Mouse (Mus musculus): ENCODE measurements around the gene Cntnap1. TPM values are rescaled to one million over a fixed set of nuclear protein-coding genes. Genes with fewer than 3 reads are reported as not detected.

Gene Cntnap1
- total RNA-seq, 1 experiment = 0.18 TPM

DNA sequence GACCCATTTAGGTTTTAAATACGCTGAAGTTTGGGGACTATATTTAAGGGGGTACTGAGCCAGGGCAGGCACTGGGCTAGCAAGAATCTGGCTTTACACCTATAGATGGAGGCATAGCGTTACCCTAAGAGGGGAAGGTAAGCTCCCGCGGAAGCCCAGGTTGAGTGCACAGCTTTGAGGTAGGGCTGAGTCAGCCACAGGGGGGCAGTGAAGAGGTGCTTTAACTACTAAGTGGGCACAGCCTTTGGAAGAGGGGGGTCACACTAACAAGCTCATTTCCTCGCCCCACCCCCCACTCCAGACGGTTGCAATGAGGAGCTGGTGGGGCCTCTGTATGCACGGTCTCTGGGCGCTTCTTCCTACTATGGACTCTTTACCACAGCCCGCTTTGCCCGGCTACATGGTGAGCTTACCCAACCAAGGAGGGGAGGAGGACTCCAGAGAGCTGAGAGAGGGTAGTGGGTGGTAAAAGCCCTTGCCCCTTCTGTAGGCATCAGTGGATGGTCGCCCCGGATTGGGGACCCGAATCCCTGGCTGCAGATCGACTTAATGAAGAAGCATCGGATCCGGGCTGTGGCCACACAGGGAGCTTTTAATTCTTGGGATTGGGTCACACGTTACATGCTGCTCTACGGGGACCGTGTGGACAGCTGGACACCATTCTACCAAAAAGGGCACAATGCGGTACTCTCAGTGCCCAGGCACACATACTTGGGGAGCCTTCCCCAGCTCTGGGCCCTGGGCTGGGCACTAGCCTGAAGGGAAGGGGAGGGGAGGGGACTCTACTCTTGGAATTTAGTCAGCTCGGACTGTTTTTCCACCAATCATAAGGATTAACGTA, 6.8 kb downstream of the Cntnap1 start:
- Histone ChIP-seq H3K9me3 (ENCODE audit: control insufficient read depth, insufficient read depth, low read depth, low read length) (no peaks in the 10 kb centered on the region), H3K4me3 (ENCODE audit: insufficient read depth in 1 of 2, low read depth in 1 of 2, low read length in 2 of 2, poor library complexity in 1 of 2, severe bottlenecking in 1 of 2) (no peak overlapping the region), H3K27ac (ENCODE audit: insufficient read depth, low read depth, low read length, poor library complexity, severe bottlenecking) (no peak overlapping the region), H3K36me3 (ENCODE audit: control insufficient read depth, insufficient read depth, low read length, poor library complexity, severe bottlenecking) (no peaks in the 10 kb centered on the region), H3K9ac (ENCODE audit: insufficient read depth, low read depth, low read length, poor library complexity, severe bottlenecking) (no peak overlapping the region), H3K4me1 (ENCODE audit: control insufficient read depth in 2 of 2, insufficient read depth in 2 of 2, low read length in 2 of 2, poor library complexity in 1 of 2) (peaks cover 0 to 6% of the 10 kb centered on the region in 2 experiments; a peak in 1 of 4 replicates)
- TF ChIP-seq HCFC1 (IDR thresholded peaks at IDR 0.05; ENCODE audit: borderline replicate concordance, insufficient read depth, low read length) (no peak), MAFK (IDR thresholded peaks at IDR 0.05; ENCODE audit: insufficient read depth, low read depth, low read length) (0 out of 2 replicates have a peak, but pooled peaks have one; percentile 18)
- in situ Hi-C loops (cut with MboI; ENCODE audit: low sequenced_read_pairs in 2 of 2, unreplicated experiment in 2 of 2) = no loop called here
- DNase-seq (ENCODE audit: low read depth, low spot score) = peak; percentile 33

DNA sequence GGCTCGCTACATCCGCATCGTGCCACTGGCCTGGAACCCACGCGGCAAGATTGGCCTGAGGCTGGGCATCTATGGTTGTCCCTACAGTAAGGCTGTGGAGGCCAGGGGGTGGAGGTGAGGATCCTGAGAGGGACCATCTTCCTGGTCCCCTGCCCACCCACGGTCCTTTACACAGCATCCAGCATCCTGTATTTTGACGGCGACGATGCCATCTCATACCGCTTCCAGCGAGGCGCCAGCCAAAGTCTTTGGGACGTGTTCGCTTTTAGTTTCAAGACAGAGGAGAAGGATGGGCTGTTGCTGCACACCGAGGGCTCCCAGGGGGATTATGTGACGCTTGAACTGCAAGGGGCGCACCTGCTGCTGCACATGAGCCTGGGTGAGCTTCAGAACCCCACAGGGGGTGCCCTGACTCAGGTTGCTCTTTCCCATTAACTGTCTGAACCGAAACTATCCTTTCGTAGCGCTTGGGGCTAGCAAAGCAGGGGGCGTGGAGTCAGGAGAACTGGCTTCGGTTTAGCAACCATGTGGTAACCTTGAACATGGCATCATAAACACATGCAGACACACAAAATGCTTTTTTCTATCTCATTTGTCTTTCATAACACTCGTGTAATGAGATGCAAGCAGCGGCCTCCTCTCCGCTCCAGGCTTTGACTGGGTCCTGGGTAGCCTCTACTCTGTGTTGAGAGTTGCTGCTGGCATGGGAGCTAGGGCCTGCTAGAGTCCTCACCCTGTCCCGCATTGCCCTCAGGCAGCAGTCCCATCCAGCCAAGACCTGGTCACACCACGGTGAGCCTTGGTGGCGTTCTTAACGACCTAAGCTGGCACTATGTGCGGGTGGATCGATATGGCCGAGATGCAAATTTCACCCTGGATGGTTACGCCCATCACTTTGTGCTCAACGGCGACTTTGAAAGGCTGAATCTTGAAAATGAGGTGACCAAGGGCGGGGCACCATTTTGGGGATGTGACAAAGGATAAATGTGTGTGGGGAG, 8.0 kb downstream of the Cntnap1 start:
- no peak for DNase-seq (ENCODE audit: low read depth, low spot score)
- TF ChIP-seq ZNF384 (IDR thresholded peaks at IDR 0.05; ENCODE audit: low read depth, low read length) (no peak), MAFK (IDR thresholded peaks at IDR 0.05; ENCODE audit: insufficient read depth, low read depth, low read length) (no peak), CHD2 (IDR thresholded peaks at IDR 0.05; ENCODE audit: low read depth, low read length) (no peak), HCFC1 (IDR thresholded peaks at IDR 0.05; ENCODE audit: borderline replicate concordance, insufficient read depth, low read length) (no peak)
- Histone ChIP-seq H3K4me3 (ENCODE audit: insufficient read depth in 1 of 2, low read depth in 1 of 2, low read length in 2 of 2, poor library complexity in 1 of 2, severe bottlenecking in 1 of 2) (no peak overlapping the region), H3K27ac (ENCODE audit: insufficient read depth, low read depth, low read length, poor library complexity, severe bottlenecking) (no peak overlapping the region), H3K36me3 (ENCODE audit: control insufficient read depth, insufficient read depth, low read length, poor library complexity, severe bottlenecking) (no peaks in the 10 kb centered on the region), H3K9me3 (ENCODE audit: control insufficient read depth, insufficient read depth, low read depth, low read length) (no peaks in the 10 kb centered on the region), H3K9ac (ENCODE audit: insufficient read depth, low read depth, low read length, poor library complexity, severe bottlenecking) (no peak overlapping the region), H3K4me1 (ENCODE audit: control insufficient read depth in 2 of 2, insufficient read depth in 2 of 2, low read length in 2 of 2, poor library complexity in 1 of 2) (peaks cover 0 to 2% of the 10 kb centered on the region in 2 experiments; a peak in 1 of 4 replicates)
- in situ Hi-C loops (cut with MboI; ENCODE audit: low sequenced_read_pairs in 2 of 2, unreplicated experiment in 2 of 2) = no loop called here

GRCm38 (mm10) chr11:101179306-101179705, 9.0 kb downstream of the Cntnap1 start:
- TF ChIP-seq HCFC1 (IDR thresholded peaks at IDR 0.05; ENCODE audit: borderline replicate concordance, insufficient read depth, low read length) (no peak), CHD2 (IDR thresholded peaks at IDR 0.05; ENCODE audit: low read depth, low read length) (no peak), MAFK (IDR thresholded peaks at IDR 0.05; ENCODE audit: insufficient read depth, low read depth, low read length) (no peak), ZC3H11A (IDR thresholded peaks at IDR 0.05; ENCODE audit: borderline replicate concordance, low read depth, low read length) (no peak), ZNF384 (IDR thresholded peaks at IDR 0.05; ENCODE audit: low read depth, low read length) (no peak)
- H3K27ac ChIP-seq (ENCODE audit: insufficient read depth, low read depth, low read length, poor library complexity, severe bottlenecking) = no peak overlapping the region
- no peaks in the 10 kb centered on the region for H3K9me3 ChIP-seq (ENCODE audit: control insufficient read depth, insufficient read depth, low read depth, low read length)
- DNase-seq (ENCODE audit: low read depth, low spot score) = no peak
- H3K4me1 ChIP-seq (ENCODE audit: control insufficient read depth in 2 of 2, insufficient read depth in 2 of 2, low read length in 2 of 2, poor library complexity in 1 of 2) = peaks cover 0 to 2% of the 10 kb centered on the region in 2 experiments; a peak in 1 of 4 replicates
- in situ Hi-C loops (cut with MboI; ENCODE audit: low sequenced_read_pairs in 2 of 2, unreplicated experiment in 2 of 2) = no loop called here
- no peak overlapping the region for H3K9ac ChIP-seq (ENCODE audit: insufficient read depth, low read depth, low read length, poor library complexity, severe bottlenecking)
- no peak overlapping the region for H3K4me3 ChIP-seq (ENCODE audit: insufficient read depth in 1 of 2, low read depth in 1 of 2, low read length in 2 of 2, poor library complexity in 1 of 2, severe bottlenecking in 1 of 2)
- H3K36me3 ChIP-seq (ENCODE audit: control insufficient read depth, insufficient read depth, low read length, poor library complexity, severe bottlenecking) = no peaks in the 10 kb centered on the region

- in situ Hi-C loops (cut with MboI; ENCODE audit: low sequenced_read_pairs in 2 of 2, unreplicated experiment in 2 of 2) = no loop called here
- no peak overlapping the region for H3K27ac ChIP-seq (ENCODE audit: insufficient read depth, low read depth, low read length, poor library complexity, severe bottlenecking)
- no peak for DNase-seq (ENCODE audit: low read depth, low spot score)
- H3K4me3 ChIP-seq (ENCODE audit: insufficient read depth in 1 of 2, low read depth in 1 of 2, low read length in 2 of 2, poor library complexity in 1 of 2, severe bottlenecking in 1 of 2) = no peak overlapping the region
- TF ChIP-seq CHD2 (IDR thresholded peaks at IDR 0.05; ENCODE audit: low read depth, low read length) = no peak
- no peak for TF ChIP-seq MAFK (IDR thresholded peaks at IDR 0.05; ENCODE audit: insufficient read depth, low read depth, low read length)
- TF ChIP-seq ZC3H11A (IDR thresholded peaks at IDR 0.05; ENCODE audit: borderline replicate concordance, low read depth, low read length) = no peak
- TF ChIP-seq HCFC1 (IDR thresholded peaks at IDR 0.05; ENCODE audit: borderline replicate concordance, insufficient read depth, low read length) = no peak
- no peak for TF ChIP-seq ZNF384 (IDR thresholded peaks at IDR 0.05; ENCODE audit: low read depth, low read length)
- H3K9ac ChIP-seq (ENCODE audit: insufficient read depth, low read depth, low read length, poor library complexity, severe bottlenecking) = no peak overlapping the region
- no peaks in the 10 kb centered on the region for H3K9me3 ChIP-seq (ENCODE audit: control insufficient read depth, insufficient read depth, low read depth, low read length)
- peaks cover 0 to 2% of the 10 kb centered on the region in 2 experiments; a peak in 1 of 4 replicates for H3K4me1 ChIP-seq (ENCODE audit: control insufficient read depth in 2 of 2, insufficient read depth in 2 of 2, low read length in 2 of 2, poor library complexity in 1 of 2)
- H3K36me3 ChIP-seq (ENCODE audit: control insufficient read depth, insufficient read depth, low read length, poor library complexity, severe bottlenecking) = no peaks in the 10 kb centered on the region
Measured at GRCm38 (mm10) chr11:101180261-101180660, 9.9 kb downstream of the Cntnap1 start.
